Mouse (Mus musculus) forebrain, embryonic 15.5 days (tissue): ENCODE measurements around the gene Notch1. TPM values are rescaled to one million over a fixed set of nuclear protein-coding genes. Genes with fewer than 3 reads are reported as not detected.
A peak's percentile ranks its signal among the peaks of the same experiment; 100 is the strongest.

ENCODE experiments used
- ATAC-seq: fragments of 200-750 bp; cut with Nextera tagmentation; replicated peaks from 2 replicates; pipeline ENCODE4 v1.8.0; 2017; ENCODE audit warnings: mild to moderate bottlenecking, moderate TSS enrichment, moderate library complexity
- H3K27ac ChIP-seq: fragments of 300-500 bp; sonication (generic); replicated peaks from 2 replicates; pipeline ENCODE4 v1.5.1; 2015; ENCODE audit warnings: mild to moderate bottlenecking, inconsistent platforms
- H3K27me3 ChIP-seq: fragments of 300-500 bp; sonication (generic); 2 replicates; pipeline ENCODE4 v1.6.1; 2015; ENCODE audit warnings: inconsistent platforms
- H3K36me3 ChIP-seq: fragments of 300-500 bp; sonication (generic); 2 replicates; pipeline ENCODE4 v1.6.1; 2015; ENCODE audit warnings: mild to moderate bottlenecking, inconsistent platforms
- H3K4me1 ChIP-seq: fragments of 300-500 bp; sonication (generic); 2 replicates; pipeline ENCODE4 v1.6.1; 2015; ENCODE audit warnings: inconsistent platforms
- H3K4me2 ChIP-seq: fragments of 300-500 bp; sonication (generic); replicated peaks from 2 replicates; pipeline ENCODE4 v1.6.1; 2015; ENCODE audit warnings: mild to moderate bottlenecking, inconsistent platforms
- H3K4me3 ChIP-seq: fragments of 300-500 bp; sonication (generic); 2 replicates; pipeline ENCODE4 v1.5.1; 2015; ENCODE audit warnings: mild to moderate bottlenecking, inconsistent platforms
- H3K9ac ChIP-seq: fragments of 300-500 bp; sonication (generic); replicated peaks from 2 replicates; pipeline ENCODE4 v1.6.1; 2015; ENCODE audit warnings: mild to moderate bottlenecking, inconsistent platforms
- H3K9me3 ChIP-seq: fragments of 300-500 bp; sonication (generic); 2 replicates; pipeline ENCODE4 v1.6.1; 2016; ENCODE audit warnings: inconsistent platforms
- WGBS: fragments of 180-500 bp; shearing (Covaris S2); methylation state at CpG from one replicate; pipeline ENCODE4 v1.1.7; 2015; ENCODE audit warnings: mixed read lengths; 5-methylcytosine and 5-hydroxymethylcytosine counted together
- polyA plus RNA-seq: library from polyadenylated mRNA; unstranded; fragments of >200 nt; fragmentation: Nextera tagmentation; extraction: Ambion mirVana; gene quantifications from 2 replicates; pipeline ENCODE4 v1.2.1, GENCODE M21; 2015

Notch1 gene
- polyA plus RNA-seq, 1 experiment from 2014 or later, result 22.6 TPM

- H3K27me3 ChIP-seq, result no peaks in the 10 kb centered on the region
- H3K9me3 ChIP-seq, result no peaks in the 10 kb centered on the region
- H3K4me2 ChIP-seq, result no peak overlapping the region
- peaks cover 61% of the 10 kb centered on the region for H3K36me3 ChIP-seq
- no peak overlapping the region for H3K4me3 ChIP-seq
- peaks cover 33% of the 10 kb centered on the region for H3K4me1 ChIP-seq
- no peak overlapping the region for H3K27ac ChIP-seq
- H3K9ac ChIP-seq, result no peak overlapping the region
- WGBS, result 93% methylated on average over 7 of the region's 7 CpGs
- no peak for ATAC-seq
These were observed 78.1 kb downstream of the Notch1 start for GRCm38 (mm10) chr2:26438373-26438772.

GRCm38 (mm10) chr2:26437221-26437620, 79.2 kb downstream of the Notch1 start:
- H3K27me3 ChIP-seq, result no peaks in the 10 kb centered on the region
- H3K36me3 ChIP-seq, result peaks cover 71% of the 10 kb centered on the region
- H3K9ac ChIP-seq, result no peak overlapping the region
- no peak overlapping the region for H3K4me3 ChIP-seq
- H3K27ac ChIP-seq, result no peak overlapping the region
- H3K9me3 ChIP-seq, result no peaks in the 10 kb centered on the region
- peaks cover 23% of the 10 kb centered on the region for H3K4me1 ChIP-seq
- no peak for ATAC-seq
- 81% methylated on average over 4 of the region's 4 CpGs for WGBS
- no peak overlapping the region for H3K4me2 ChIP-seq

- Histone ChIP-seq H3K4me2 (no peak overlapping the region), H3K9ac (no peak overlapping the region), H3K9me3 (no peaks in the 10 kb centered on the region), H3K27ac (no peak overlapping the region), H3K4me1 (peaks cover 22% of the 10 kb centered on the region), H3K27me3 (no peaks in the 10 kb centered on the region), H3K36me3 (peaks cover 74% of the 10 kb centered on the region), H3K4me3 (no peak overlapping the region)
- WGBS, result 92% methylated on average over 7 of the region's 7 CpGs
- ATAC-seq, result no peak
These were observed 81.5 kb downstream of the Notch1 start for GRCm38 (mm10) chr2:26434791-26435572.

DNA sequence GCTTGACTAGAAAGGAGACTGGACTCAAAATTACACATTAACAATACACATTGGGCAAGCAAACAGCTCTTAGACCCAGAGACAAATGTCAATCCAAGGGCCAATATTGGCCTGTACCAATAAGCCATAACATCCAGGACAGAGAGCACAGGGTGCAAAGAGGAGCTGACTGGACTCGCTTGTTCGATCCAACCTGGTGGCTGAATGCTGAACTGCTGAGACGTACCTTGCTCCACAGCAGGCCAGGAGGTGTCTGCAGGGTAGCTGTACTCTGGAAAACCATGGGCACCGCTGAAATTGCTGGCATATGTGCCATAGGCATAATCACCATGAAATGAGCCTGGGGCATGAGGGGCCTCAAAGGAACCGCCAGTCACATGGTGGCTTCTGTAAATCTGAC, 86.6 kb downstream of the Notch1 start:
- 93% methylated on average over 5 of the region's 5 CpGs for WGBS
- Histone ChIP-seq H3K9me3 (no peaks in the 10 kb centered on the region), H3K9ac (no peak overlapping the region), H3K4me1 (no peaks in the 10 kb centered on the region), H3K27ac (no peak overlapping the region), H3K27me3 (no peaks in the 10 kb centered on the region), H3K4me2 (no peak overlapping the region), H3K36me3 (peaks cover 90% of the 10 kb centered on the region), H3K4me3 (no peak overlapping the region)
- ATAC-seq, result no peak

GRCm38 (mm10) chr2:26424541-26424940, 91.9 kb downstream of the Notch1 start:
- Histone ChIP-seq H3K27me3 (no peaks in the 10 kb centered on the region), H3K4me2 (no peak overlapping the region), H3K9ac (no peak overlapping the region), H3K27ac (no peak overlapping the region), H3K9me3 (no peaks in the 10 kb centered on the region), H3K4me3 (no peak overlapping the region), H3K36me3 (peaks cover 94% of the 10 kb centered on the region), H3K4me1 (no peaks in the 10 kb centered on the region)
- ATAC-seq, result no peak
- WGBS, result 97% methylated on average over 2 of the region's 2 CpGs

DNA sequence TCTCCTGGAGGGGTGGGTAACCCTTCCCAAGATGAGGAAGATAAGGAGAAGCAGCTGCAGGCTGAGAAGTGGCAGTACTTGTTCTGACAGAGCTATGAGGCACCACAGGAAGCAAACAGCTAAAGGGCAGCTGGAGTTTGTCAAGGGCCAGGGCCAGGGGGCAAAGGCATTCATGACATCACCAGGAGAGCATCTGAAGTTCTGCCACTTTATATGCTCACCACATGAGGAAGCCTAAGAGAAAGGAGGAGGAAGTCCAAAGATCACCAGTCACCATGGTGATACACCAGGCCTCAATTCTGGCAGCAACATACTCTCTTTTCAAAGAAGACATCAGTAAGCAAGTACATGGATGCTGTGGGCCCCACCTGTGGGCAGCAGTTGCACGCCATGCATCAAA, 93.4 kb downstream of the Notch1 start:
- H3K36me3 ChIP-seq, result peaks cover 93% of the 10 kb centered on the region
- H3K27me3 ChIP-seq, result no peaks in the 10 kb centered on the region
- H3K4me2 ChIP-seq, result no peak overlapping the region
- no peak overlapping the region for H3K9ac ChIP-seq
- ATAC-seq, result no peak
- no peak overlapping the region for H3K4me3 ChIP-seq
- H3K4me1 ChIP-seq, result no peaks in the 10 kb centered on the region
- no peaks in the 10 kb centered on the region for H3K9me3 ChIP-seq
- no peak overlapping the region for H3K27ac ChIP-seq
- 97% methylated on average over 1 of the region's 1 CpGs for WGBS

DNA sequence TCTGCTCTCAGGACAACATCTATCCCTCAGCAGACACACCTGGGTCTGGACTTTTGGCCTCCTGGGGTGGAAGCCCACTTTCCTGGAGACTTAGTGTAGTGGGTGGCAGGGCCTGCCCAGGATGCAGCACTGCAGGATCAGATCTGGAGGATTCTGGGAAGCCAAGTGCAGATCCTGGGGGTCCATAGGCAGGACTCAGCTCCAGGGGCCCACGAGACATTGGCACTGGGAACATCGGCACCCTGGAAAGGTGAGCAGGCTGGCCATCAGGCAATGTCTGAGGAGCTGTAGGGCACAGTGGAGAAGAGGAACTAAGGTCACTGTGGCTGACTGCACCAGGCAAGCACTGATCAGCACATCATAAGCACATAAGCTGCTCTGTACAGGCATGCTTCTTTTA, 94.5 kb downstream of the Notch1 start:
- WGBS, result 88% methylated on average over 2 of the region's 2 CpGs
- Histone ChIP-seq H3K4me1 (no peaks in the 10 kb centered on the region), H3K36me3 (peaks cover 93% of the 10 kb centered on the region), H3K27ac (no peak overlapping the region), H3K27me3 (no peaks in the 10 kb centered on the region), H3K9ac (no peak overlapping the region), H3K4me3 (no peak overlapping the region), H3K4me2 (no peak overlapping the region), H3K9me3 (no peaks in the 10 kb centered on the region)
- no peak for ATAC-seq

- Histone ChIP-seq H3K9ac (no peak overlapping the region), H3K4me2 (no peak overlapping the region), H3K4me3 (no peak overlapping the region), H3K27ac (no peak overlapping the region), H3K36me3 (peaks cover 93% of the 10 kb centered on the region), H3K4me1 (no peaks in the 10 kb centered on the region), H3K9me3 (no peaks in the 10 kb centered on the region), H3K27me3 (no peaks in the 10 kb centered on the region)
- no peak for ATAC-seq
- 94% methylated on average over 1 of the region's 1 CpGs for WGBS
These were observed 98.3 kb downstream of the Notch1 start for GRCm38 (mm10) chr2:26418120-26418519.

DNA sequence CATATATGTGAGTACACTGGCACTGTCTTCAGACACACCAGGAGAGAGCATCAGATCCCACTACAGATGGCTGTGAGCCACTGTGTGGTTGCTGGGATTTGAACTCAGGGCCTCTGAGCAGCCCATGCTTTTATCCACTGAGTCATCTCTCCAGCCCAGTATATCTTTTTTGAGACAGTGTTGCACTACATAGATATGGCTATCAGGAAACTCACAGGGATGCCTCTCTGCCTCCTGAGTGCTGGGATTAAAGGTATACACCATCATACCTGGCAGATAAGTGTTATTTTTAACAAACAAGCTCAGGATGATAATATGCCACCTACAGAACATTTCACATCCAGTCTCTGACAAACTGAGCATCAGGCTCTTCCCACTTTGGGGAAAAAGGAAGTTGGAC, 99.4 kb downstream of the Notch1 start:
- peaks cover 92% of the 10 kb centered on the region for H3K36me3 ChIP-seq
- H3K4me3 ChIP-seq, result no peak overlapping the region
- H3K27me3 ChIP-seq, result no peaks in the 10 kb centered on the region
- no peaks in the 10 kb centered on the region for H3K4me1 ChIP-seq
- H3K4me2 ChIP-seq, result no peak overlapping the region
- H3K27ac ChIP-seq, result no peak overlapping the region
- ATAC-seq, result no peak
- H3K9ac ChIP-seq, result no peak overlapping the region
- H3K9me3 ChIP-seq, result no peaks in the 10 kb centered on the region

- 62% methylated on average over 4 of the region's 5 CpGs for WGBS
- H3K4me1 ChIP-seq, result peaks cover 26% of the 10 kb centered on the region
- no peak overlapping the region for H3K4me2 ChIP-seq
- H3K27me3 ChIP-seq, result no peaks in the 10 kb centered on the region
- H3K36me3 ChIP-seq, result peaks cover 42% of the 10 kb centered on the region
- no peak for ATAC-seq
- H3K27ac ChIP-seq, result no peak overlapping the region
- no peaks in the 10 kb centered on the region for H3K9me3 ChIP-seq
- no peak overlapping the region for H3K4me3 ChIP-seq
- H3K9ac ChIP-seq, result no peak overlapping the region
These were observed 105.5 kb downstream of the Notch1 start for GRCm38 (mm10) chr2:26410931-26411411.

DNA sequence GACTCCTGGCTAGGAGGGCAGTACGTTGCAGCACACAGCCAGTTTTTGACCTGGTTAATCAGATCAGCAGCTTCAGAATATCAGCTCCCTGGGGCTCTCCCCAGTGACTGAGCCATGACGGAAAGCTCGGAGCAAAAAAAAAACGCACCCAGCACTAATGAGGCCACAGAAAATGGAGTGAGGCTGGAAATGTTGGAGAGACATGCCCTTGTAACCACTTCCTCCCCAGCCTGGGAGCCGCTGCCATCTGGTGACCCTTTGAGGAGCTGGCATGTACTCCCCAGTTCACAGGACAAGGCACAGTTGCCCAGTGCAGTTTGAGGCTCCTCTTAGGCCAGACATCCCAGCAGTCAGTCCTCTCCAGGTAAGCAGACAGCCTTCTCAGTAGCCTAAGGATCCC, 106.4 kb downstream of the Notch1 start:
- Histone ChIP-seq H3K4me2 (no peak overlapping the region), H3K27me3 (no peaks in the 10 kb centered on the region), H3K4me1 (peaks cover 34% of the 10 kb centered on the region), H3K9ac (no peak overlapping the region), H3K4me3 (no peak overlapping the region), H3K9me3 (no peaks in the 10 kb centered on the region), H3K36me3 (peaks cover 35% of the 10 kb centered on the region), H3K27ac (no peak overlapping the region)
- 68% methylated on average over 5 of the region's 5 CpGs for WGBS
- ATAC-seq, result no peak

GRCm38 (mm10) chr2:26409362-26409761, 107.1 kb downstream of the Notch1 start:
- Histone ChIP-seq H3K9me3 (no peaks in the 10 kb centered on the region), H3K27ac (no peak overlapping the region), H3K4me2 (peak overlapping the region; percentile 77), H3K27me3 (no peaks in the 10 kb centered on the region), H3K4me1 (peaks cover 40% of the 10 kb centered on the region), H3K9ac (peak overlapping the region; percentile 93; the same call in 1 of the 2 replicates), H3K36me3 (peaks cover 29% of the 10 kb centered on the region), H3K4me3 (peak overlapping the region; percentile 88)
- peak; percentile 17; the same call in 1 of the 2 replicates for ATAC-seq
- WGBS, result 63% methylated on average over 3 of the region's 3 CpGs
